Mouse (Mus musculus) inflammation-experienced regulatory T-cells, adult 6 months (primary cell): ENCODE data around the gene 1110017D15Rik. TPM values are rescaled to one million over a fixed set of nuclear protein-coding genes. Genes with fewer than 3 reads are reported as not detected.
"Not testable (repeated sequence)": the region's sequence is repeated elsewhere in the genome, so short reads cannot be mapped to it uniquely, and the experiment has no call there.

ENCODE experiments used
- ATAC-seq: one replicate; pipeline ENCODE4 v1.8.0; 2017
- polyA plus RNA-seq, 3 experiments: library from polyadenylated mRNA; unstranded; fragments of 100-300 nt; shearing (Covaris generic); gene quantifications; one replicate each; pipeline ENCODE4 v1.2.1; 2017

The 1110017D15Rik gene
- polyA plus RNA-seq, 3 experiments from 2014 or later: not detected

GRCm38 (mm10) chr4:41478751-41479455 is 38.2 kb downstream of the 1110017D15Rik start:
- ATAC-seq: no peak

GRCm38 (mm10) chr4:41477648-41478160 is 39.4 kb downstream of the 1110017D15Rik start:
- ATAC-seq: no peak

- no peak for ATAC-seq
Measured at GRCm38 (mm10) chr4:41471384-41471689, 45.8 kb downstream of the 1110017D15Rik start.

- no peak for ATAC-seq
Measured at GRCm38 (mm10) chr4:41470684-41471383, 46.3 kb downstream of the 1110017D15Rik start.

- no peak for ATAC-seq
Measured at GRCm38 (mm10) chr4:41470051-41470683, 47.0 kb downstream of the 1110017D15Rik start.

- no peak for ATAC-seq
Measured at GRCm38 (mm10) chr4:41469199-41469598, 47.9 kb downstream of the 1110017D15Rik start.

- ATAC-seq: no peak
Measured at GRCm38 (mm10) chr4:41468396-41469080, 48.6 kb downstream of the 1110017D15Rik start.

- ATAC-seq: no peak
Measured at GRCm38 (mm10) chr4:41465287-41465665, 51.9 kb downstream of the 1110017D15Rik start.

- ATAC-seq: peak; percentile 98
Measured at GRCm38 (mm10) chr4:41464345-41465286, 52.5 kb downstream of the 1110017D15Rik start, which contains the start of the genes Kif24 and Nudt2. Kif24 (minus strand) TSS chr4:41464887. Nudt2 (plus strand) TSS chr4:41465151.

GRCm38 (mm10) chr4:41463051-41463738 is 53.9 kb downstream of the 1110017D15Rik start:
- not testable (repeated sequence) for ATAC-seq

- no peak for ATAC-seq
Measured at GRCm38 (mm10) chr4:41460690-41461089, 56.4 kb downstream of the 1110017D15Rik start.

Other genes starting within 250 kb of the 1110017D15Rik start
- gene Ubap2, start 242.2 kb downstream of the 1110017D15Rik start, polyA plus RNA-seq: 10 to 100 TPM; 14.9 to 27.8 (median 18.4) TPM
- gene Dcaf12, start 202.4 kb downstream of the 1110017D15Rik start, polyA plus RNA-seq: 10 to 100 TPM; 21.6 to 32.7 (median 25.1) TPM
- gene Ubap1, start 168.3 kb downstream of the 1110017D15Rik start, polyA plus RNA-seq: 10 to 100 TPM; 24.2 to 34.2 (median 31.8) TPM
- 1 to 10 TPM; 1.2 to 4.7 (median 1.5) TPM for gene Kif24, start 52.4 kb downstream of the 1110017D15Rik start, polyA plus RNA-seq
- gene Nudt2, start 52.2 kb downstream of the 1110017D15Rik start, polyA plus RNA-seq: 10 to 100 TPM; 15.3 to 22.1 (median 17.8) TPM
- gene AI464131, start 14.3 kb downstream of the 1110017D15Rik start, polyA plus RNA-seq: not detected
- under 1 TPM; 0.17 to 0.47 (median 0.28) TPM for gene Fam219a, start 52.2 kb upstream of the 1110017D15Rik start, polyA plus RNA-seq
- not detected for gene Dnaic1, start 52.4 kb upstream of the 1110017D15Rik start, polyA plus RNA-seq
- not detected for gene Enho, start 123.0 kb upstream of the 1110017D15Rik start, polyA plus RNA-seq
- not detected for gene Cntfr, start 179.8 kb upstream of the 1110017D15Rik start, polyA plus RNA-seq
- gene Il11ra1, start 182.7 kb upstream of the 1110017D15Rik start, polyA plus RNA-seq: 10 to 100 TPM in 1 of 3 experiments, 1 to 10 TPM in 2; 4.0 to 13.8 (median 7.7) TPM
- 10 to 100 TPM; 51.3 to 65.6 (median 54.5) TPM for gene Rpp25l, start 196.2 kb upstream of the 1110017D15Rik start, polyA plus RNA-seq
- gene Dctn3, start 205.8 kb upstream of the 1110017D15Rik start, polyA plus RNA-seq: 100 to 1,000 TPM in 1 of 3 experiments, 10 to 100 TPM in 2; 88.8 to 122 (median 95.5) TPM
- gene Arid3c, start 213.8 kb upstream of the 1110017D15Rik start, polyA plus RNA-seq: not detected
- 100 to 1,000 TPM in 1 of 3 experiments, 10 to 100 TPM in 2; 43.1 to 105 (median 70.1) TPM for gene Galt, start 237.9 kb upstream of the 1110017D15Rik start, polyA plus RNA-seq
- 10 to 100 TPM; 31.8 to 42.9 (median 34.1) TPM for gene Sigmar1, start 238.8 kb upstream of the 1110017D15Rik start, polyA plus RNA-seq